Mouse (Mus musculus): ENCODE measurements around the gene Snhg11. TPM values are rescaled to one million over a fixed set of nuclear protein-coding genes. Genes with fewer than 3 reads are reported as not detected.

Snhg11 gene
- total RNA-seq, 1 experiment = 15.9 TPM

DNA sequence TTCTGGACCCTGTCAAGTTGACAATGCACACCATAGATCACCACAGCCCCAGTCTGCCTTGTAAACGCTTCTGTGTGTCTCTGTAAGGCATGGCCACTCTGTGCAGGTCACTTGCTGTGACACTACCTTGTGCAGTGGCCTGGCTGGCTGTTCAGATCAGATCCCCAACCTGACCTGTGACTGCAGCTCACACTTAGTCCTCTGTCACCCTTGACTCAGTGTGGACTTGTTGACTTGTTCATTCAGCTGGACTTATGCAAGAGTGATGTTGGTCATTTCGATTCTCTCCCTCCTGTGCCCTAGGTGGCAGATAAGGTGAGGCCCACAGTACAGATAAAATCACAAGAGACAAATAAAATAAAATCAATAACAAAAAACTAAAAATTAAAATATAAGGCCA, 34.1 kb upstream of the Snhg11 start:
- H3K9ac ChIP-seq (ENCODE audit: insufficient read depth, low read depth, low read length, poor library complexity, severe bottlenecking) = no peak overlapping the region
- H3K9me3 ChIP-seq (ENCODE audit: control insufficient read depth, insufficient read depth, low read depth, low read length) = no peaks in the 10 kb centered on the region
- in situ Hi-C loops (cut with MboI; ENCODE audit: low sequenced_read_pairs in 2 of 2, unreplicated experiment in 2 of 2) = loop anchor here in 1 of 2 experiments (10.0 kb wide), 1 partner anchor 137 kb away; no protein-coding TSS in a partner anchor
- H3K4me1 ChIP-seq (ENCODE audit: control insufficient read depth in 2 of 2, insufficient read depth in 2 of 2, low read length in 2 of 2, poor library complexity in 1 of 2) = no peaks in the 10 kb centered on the region
- no peak overlapping the region for H3K4me3 ChIP-seq (ENCODE audit: insufficient read depth in 1 of 2, low read depth in 1 of 2, low read length in 2 of 2, poor library complexity in 1 of 2, severe bottlenecking in 1 of 2)
- H3K36me3 ChIP-seq (ENCODE audit: control insufficient read depth, insufficient read depth, low read length, poor library complexity, severe bottlenecking) = no peaks in the 10 kb centered on the region
- TF ChIP-seq CHD2 (IDR thresholded peaks at IDR 0.05; ENCODE audit: low read depth, low read length) (no peak), MAFK (IDR thresholded peaks at IDR 0.05; ENCODE audit: insufficient read depth, low read depth, low read length) (no peak), ZNF384 (IDR thresholded peaks at IDR 0.05; ENCODE audit: low read depth, low read length) (no peak), HCFC1 (IDR thresholded peaks at IDR 0.05; ENCODE audit: borderline replicate concordance, insufficient read depth, low read length) (no peak), ZC3H11A (IDR thresholded peaks at IDR 0.05; ENCODE audit: borderline replicate concordance, low read depth, low read length) (no peak)
- H3K27ac ChIP-seq (ENCODE audit: insufficient read depth, low read depth, low read length, poor library complexity, severe bottlenecking) = no peak overlapping the region
- no peak for DNase-seq (ENCODE audit: low read depth, low spot score)

DNA sequence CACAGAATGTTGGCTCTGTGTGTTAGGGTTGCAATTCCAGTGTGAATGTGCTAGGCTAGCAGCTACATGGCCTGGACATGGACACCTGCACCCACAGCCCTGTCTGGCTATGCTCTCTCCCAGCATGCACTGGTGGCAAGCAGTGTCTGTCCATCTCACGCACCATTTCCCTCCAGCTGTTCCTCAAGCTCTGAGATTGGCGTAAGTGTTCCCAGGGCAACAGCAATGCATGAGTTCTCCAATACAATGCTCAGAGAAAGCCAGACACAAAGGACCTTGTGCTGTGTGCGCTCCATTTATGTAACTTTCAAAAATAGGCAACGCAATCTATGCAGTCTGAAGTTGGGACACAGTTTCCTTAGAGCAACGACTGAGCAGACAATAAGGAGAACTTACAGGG, 31.9 kb upstream of the Snhg11 start:
- H3K9me3 ChIP-seq (ENCODE audit: control insufficient read depth, insufficient read depth, low read depth, low read length) = no peaks in the 10 kb centered on the region
- DNase-seq (ENCODE audit: low read depth, low spot score) = no peak
- no peaks in the 10 kb centered on the region; a peak in 1 of 4 replicates for H3K4me1 ChIP-seq (ENCODE audit: control insufficient read depth in 2 of 2, insufficient read depth in 2 of 2, low read length in 2 of 2, poor library complexity in 1 of 2)
- no peak overlapping the region for H3K27ac ChIP-seq (ENCODE audit: insufficient read depth, low read depth, low read length, poor library complexity, severe bottlenecking)
- no peaks in the 10 kb centered on the region for H3K36me3 ChIP-seq (ENCODE audit: control insufficient read depth, insufficient read depth, low read length, poor library complexity, severe bottlenecking)
- TF ChIP-seq ZNF384 (IDR thresholded peaks at IDR 0.05; ENCODE audit: low read depth, low read length) = no peak
- no peak for TF ChIP-seq MAFK (IDR thresholded peaks at IDR 0.05; ENCODE audit: insufficient read depth, low read depth, low read length)
- no peak for TF ChIP-seq HCFC1 (IDR thresholded peaks at IDR 0.05; ENCODE audit: borderline replicate concordance, insufficient read depth, low read length)
- TF ChIP-seq CHD2 (IDR thresholded peaks at IDR 0.05; ENCODE audit: low read depth, low read length) = no peak
- no peak for TF ChIP-seq ZC3H11A (IDR thresholded peaks at IDR 0.05; ENCODE audit: borderline replicate concordance, low read depth, low read length)
- H3K9ac ChIP-seq (ENCODE audit: insufficient read depth, low read depth, low read length, poor library complexity, severe bottlenecking) = no peak overlapping the region
- in situ Hi-C loops (cut with MboI; ENCODE audit: low sequenced_read_pairs in 2 of 2, unreplicated experiment in 2 of 2) = loop anchor here in 1 of 2 experiments (10.0 kb wide), 1 partner anchor 139 kb away; no protein-coding TSS in a partner anchor
- H3K4me3 ChIP-seq (ENCODE audit: insufficient read depth in 1 of 2, low read depth in 1 of 2, low read length in 2 of 2, poor library complexity in 1 of 2, severe bottlenecking in 1 of 2) = no peak overlapping the region

DNA sequence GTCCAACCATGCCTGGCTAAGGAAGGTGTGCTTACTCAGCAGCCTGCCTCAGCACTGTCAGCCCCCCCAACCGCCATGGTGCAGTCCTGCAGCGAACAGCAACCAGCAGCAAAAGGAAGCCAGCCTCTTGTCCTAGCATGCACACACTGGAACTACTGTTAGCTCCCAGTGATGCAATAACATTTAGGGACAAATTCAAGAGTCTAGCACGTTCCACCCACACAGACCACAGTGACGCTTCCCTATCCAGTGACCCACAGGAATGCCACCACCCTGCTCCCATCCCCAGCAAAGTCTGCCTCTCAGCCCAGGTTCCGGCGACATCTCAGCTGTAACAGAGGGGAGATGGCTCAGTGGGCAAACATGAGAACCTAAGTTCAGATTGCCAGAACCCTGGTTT, 29.0 kb upstream of the Snhg11 start:
- Histone ChIP-seq H3K36me3 (ENCODE audit: control insufficient read depth, insufficient read depth, low read length, poor library complexity, severe bottlenecking) (no peaks in the 10 kb centered on the region), H3K27ac (ENCODE audit: insufficient read depth, low read depth, low read length, poor library complexity, severe bottlenecking) (no peak overlapping the region), H3K4me3 (ENCODE audit: insufficient read depth in 1 of 2, low read depth in 1 of 2, low read length in 2 of 2, poor library complexity in 1 of 2, severe bottlenecking in 1 of 2) (no peak overlapping the region), H3K4me1 (ENCODE audit: control insufficient read depth in 2 of 2, insufficient read depth in 2 of 2, low read length in 2 of 2, poor library complexity in 1 of 2) (peaks cover 0 to 3% of the 10 kb centered on the region in 2 experiments; a peak in 2 of 4 replicates), H3K9me3 (ENCODE audit: control insufficient read depth, insufficient read depth, low read depth, low read length) (no peaks in the 10 kb centered on the region), H3K9ac (ENCODE audit: insufficient read depth, low read depth, low read length, poor library complexity, severe bottlenecking) (no peak overlapping the region; the same call in 1 of the 2 replicates)
- no peak for TF ChIP-seq CHD2 (IDR thresholded peaks at IDR 0.05; ENCODE audit: low read depth, low read length)
- TF ChIP-seq MAFK (IDR thresholded peaks at IDR 0.05; ENCODE audit: insufficient read depth, low read depth, low read length) = 0 out of 2 replicates have a peak, but pooled peaks have one; percentile 10
- DNase-seq (ENCODE audit: low read depth, low spot score) = no peak
- in situ Hi-C loops (cut with MboI; ENCODE audit: low sequenced_read_pairs in 2 of 2, unreplicated experiment in 2 of 2) = loop anchor here in 1 of 2 experiments (10.0 kb wide), 1 partner anchor 142 kb away; no protein-coding TSS in a partner anchor

DNA sequence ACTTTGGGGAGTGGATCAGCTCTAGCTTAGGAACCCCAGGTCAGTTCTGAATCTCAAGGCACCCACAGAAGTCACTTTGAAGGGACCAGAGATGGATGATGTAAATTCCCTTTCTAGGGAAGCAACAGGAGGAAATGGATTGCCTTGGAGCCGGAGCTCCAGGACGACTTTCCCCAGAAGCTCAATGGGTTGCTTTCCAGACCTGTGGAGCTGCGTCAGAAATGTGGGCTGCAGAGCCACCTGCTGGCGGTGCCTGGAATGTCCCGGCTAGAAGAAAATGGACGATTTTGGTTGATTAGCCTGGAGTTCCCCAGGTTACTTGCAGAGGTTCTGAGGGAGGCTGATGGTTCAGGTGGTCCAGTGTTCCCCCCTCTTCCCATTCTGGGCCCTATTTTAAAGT, 27.6 kb upstream of the Snhg11 start:
- DNase-seq (ENCODE audit: low read depth, low spot score) = peak; percentile 56
- H3K9ac ChIP-seq (ENCODE audit: insufficient read depth, low read depth, low read length, poor library complexity, severe bottlenecking) = no peak overlapping the region
- no peak overlapping the region for H3K4me3 ChIP-seq (ENCODE audit: insufficient read depth in 1 of 2, low read depth in 1 of 2, low read length in 2 of 2, poor library complexity in 1 of 2, severe bottlenecking in 1 of 2)
- no peaks in the 10 kb centered on the region for H3K9me3 ChIP-seq (ENCODE audit: control insufficient read depth, insufficient read depth, low read depth, low read length)
- in situ Hi-C loops (cut with MboI; ENCODE audit: low sequenced_read_pairs in 2 of 2, unreplicated experiment in 2 of 2) = loop anchor here in 1 of 2 experiments (10.0 kb wide), 1 partner anchor 143 kb away; no protein-coding TSS in a partner anchor
- no peak overlapping the region for H3K27ac ChIP-seq (ENCODE audit: insufficient read depth, low read depth, low read length, poor library complexity, severe bottlenecking)
- no peaks in the 10 kb centered on the region for H3K36me3 ChIP-seq (ENCODE audit: control insufficient read depth, insufficient read depth, low read length, poor library complexity, severe bottlenecking)
- TF ChIP-seq MAFK (IDR thresholded peaks at IDR 0.05; ENCODE audit: insufficient read depth, low read depth, low read length) (no peak), HCFC1 (IDR thresholded peaks at IDR 0.05; ENCODE audit: borderline replicate concordance, insufficient read depth, low read length) (0 out of 2 replicates have a peak, but pooled peaks have one; percentile 25)
- peaks cover 0 to 3% of the 10 kb centered on the region in 2 experiments; a peak in 2 of 4 replicates for H3K4me1 ChIP-seq (ENCODE audit: control insufficient read depth in 2 of 2, insufficient read depth in 2 of 2, low read length in 2 of 2, poor library complexity in 1 of 2)

Data from ES-E14 (cell line).